Mouse (Mus musculus): ENCODE measurements around the gene Tpo.

Gene Tpo

GRCm38 (mm10) chr12:30015501-30015900, 116.9 kb downstream of the Tpo start:
- no peak for DNase-seq

- no peak for DNase-seq
Observed at GRCm38 (mm10) chr12:30008741-30009140, 123.7 kb downstream of the Tpo start.

GRCm38 (mm10) chr12:30006586-30006985, 125.8 kb downstream of the Tpo start:
- no peak for DNase-seq
